Mouse (Mus musculus): ENCODE results near the gene Asphd2. TPM values are rescaled to one million over a fixed set of nuclear protein-coding genes. Genes with fewer than 3 reads are reported as not detected.
A peak's percentile ranks its signal among the peaks of the same experiment; 100 is the strongest.

Gene Asphd2
- polyA plus RNA-seq (2011; ENCODE audit: insufficient read length, low read depth, missing spikeins), result 2.0 and 4.3 TPM in 2 replicates

GRCm38 (mm10) chr5:112394779-112395443 is at the start of gene Asphd2:
TSS of gene Asphd2 (minus strand) at chr5:112394866.
- H3K4me3 ChIP-seq (ENCODE audit: insufficient read depth, low read length), result peak within 1 kb of the TSS; percentile 60
- TF ChIP-seq CTCF (IDR thresholded peaks at IDR 0.05; ENCODE audit: borderline replicate concordance, insufficient read depth, low read length), result no peak
- TF ChIP-seq POLR2A (IDR thresholded peaks at IDR 0.05; ENCODE audit: low read depth, low read length), result peak; percentile 37
- H3K27ac ChIP-seq (ENCODE audit: insufficient read depth, low read length), result no peak within 1 kb of the TSS
- no peaks in the 10 kb centered on the region for H3K4me1 ChIP-seq (ENCODE audit: control insufficient read depth, insufficient read depth, low read length)

- Histone ChIP-seq H3K4me1 (ENCODE audit: control insufficient read depth, insufficient read depth, low read length) (no peaks in the 10 kb centered on the region), H3K4me3 (ENCODE audit: insufficient read depth, low read length) (no peak overlapping the region), H3K27ac (ENCODE audit: insufficient read depth, low read length) (no peak overlapping the region)
- TF ChIP-seq POLR2A (IDR thresholded peaks at IDR 0.05; ENCODE audit: low read depth, low read length) (no peak), CTCF (IDR thresholded peaks at IDR 0.05; ENCODE audit: borderline replicate concordance, insufficient read depth, low read length) (no peak)
Measured at GRCm38 (mm10) chr5:112438535-112438934, 43.9 kb upstream of the Asphd2 start.

GRCm38 (mm10) chr5:112433004-112433403 is 38.3 kb upstream of the Asphd2 start:
- Histone ChIP-seq H3K4me3 (ENCODE audit: insufficient read depth, low read length) (no peak overlapping the region), H3K27ac (ENCODE audit: insufficient read depth, low read length) (no peak overlapping the region), H3K4me1 (ENCODE audit: control insufficient read depth, insufficient read depth, low read length) (no peaks in the 10 kb centered on the region)
- TF ChIP-seq CTCF (IDR thresholded peaks at IDR 0.05; ENCODE audit: borderline replicate concordance, insufficient read depth, low read length), result peak; percentile 44
- no peak for TF ChIP-seq POLR2A (IDR thresholded peaks at IDR 0.05; ENCODE audit: low read depth, low read length)

DNA sequence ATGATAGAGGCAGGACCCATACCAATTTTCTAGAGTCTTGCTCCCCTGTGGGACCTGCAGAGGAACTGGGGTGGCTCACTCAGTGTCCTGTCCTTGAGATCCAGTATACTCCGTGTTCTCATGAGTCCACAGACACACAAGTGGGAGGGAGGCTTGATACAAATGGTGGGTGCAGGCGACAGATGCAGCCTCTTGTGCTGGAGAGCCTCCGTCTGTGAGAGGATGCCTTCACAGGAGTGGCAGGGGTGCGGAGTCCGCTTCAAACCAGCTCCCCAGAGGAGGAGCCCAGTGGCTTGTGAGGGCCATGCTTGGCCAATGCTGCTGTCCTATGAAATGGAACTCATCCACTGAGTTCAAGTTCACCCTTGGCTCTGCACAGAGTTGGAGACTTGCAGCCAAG is 37.4 kb upstream of the Asphd2 start:
- Histone ChIP-seq H3K27ac (ENCODE audit: insufficient read depth, low read length) (no peak overlapping the region), H3K4me1 (ENCODE audit: control insufficient read depth, insufficient read depth, low read length) (no peaks in the 10 kb centered on the region), H3K4me3 (ENCODE audit: insufficient read depth, low read length) (no peak overlapping the region)
- TF ChIP-seq CTCF (IDR thresholded peaks at IDR 0.05; ENCODE audit: borderline replicate concordance, insufficient read depth, low read length) (no peak), POLR2A (IDR thresholded peaks at IDR 0.05; ENCODE audit: low read depth, low read length) (no peak)

DNA sequence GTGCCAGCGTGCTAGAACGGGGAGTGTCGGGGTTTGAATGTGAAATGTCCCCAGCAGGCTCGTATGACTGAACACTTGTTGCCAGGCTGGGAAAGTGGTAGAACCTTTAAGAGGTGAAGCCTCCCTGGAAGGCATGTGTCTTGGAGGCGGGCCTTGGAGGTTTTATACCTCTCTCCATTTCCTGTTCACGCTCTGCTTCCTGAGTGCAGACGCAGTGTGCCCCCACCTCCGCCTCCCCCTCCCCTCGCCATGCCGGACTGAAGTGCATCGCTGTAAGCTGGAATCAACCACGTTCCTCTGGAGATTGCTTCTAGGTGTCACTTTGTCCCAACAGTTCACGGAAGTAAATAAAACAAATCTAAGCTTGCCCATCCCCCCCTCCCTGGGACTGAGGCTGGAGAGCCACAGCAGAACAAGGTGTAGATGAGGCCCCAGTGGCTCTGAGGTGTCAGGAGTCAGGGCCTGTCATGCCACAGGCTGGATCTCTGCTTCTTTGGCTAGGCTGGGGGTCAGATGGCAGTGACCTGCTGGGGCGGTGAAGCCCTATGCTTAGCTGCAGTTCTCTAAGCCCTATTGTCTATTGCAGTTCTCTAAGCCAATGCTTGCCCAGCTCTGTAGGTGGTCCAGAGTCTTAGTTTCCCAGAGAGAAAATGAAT is 36.6 kb upstream of the Asphd2 start:
- Histone ChIP-seq H3K27ac (ENCODE audit: insufficient read depth, low read length) (no peak overlapping the region), H3K4me1 (ENCODE audit: control insufficient read depth, insufficient read depth, low read length) (no peaks in the 10 kb centered on the region), H3K4me3 (ENCODE audit: insufficient read depth, low read length) (no peak overlapping the region)
- TF ChIP-seq CTCF (IDR thresholded peaks at IDR 0.05; ENCODE audit: borderline replicate concordance, insufficient read depth, low read length), result no peak

GRCm38 (mm10) chr5:112428944-112429343 is 34.3 kb upstream of the Asphd2 start:
- Histone ChIP-seq H3K27ac (ENCODE audit: insufficient read depth, low read length) (no peak overlapping the region), H3K4me1 (ENCODE audit: control insufficient read depth, insufficient read depth, low read length) (no peaks in the 10 kb centered on the region), H3K4me3 (ENCODE audit: insufficient read depth, low read length) (no peak overlapping the region)
- TF ChIP-seq CTCF (IDR thresholded peaks at IDR 0.05; ENCODE audit: borderline replicate concordance, insufficient read depth, low read length), result peak; percentile 70
- TF ChIP-seq POLR2A (IDR thresholded peaks at IDR 0.05; ENCODE audit: low read depth, low read length), result no peak

DNA sequence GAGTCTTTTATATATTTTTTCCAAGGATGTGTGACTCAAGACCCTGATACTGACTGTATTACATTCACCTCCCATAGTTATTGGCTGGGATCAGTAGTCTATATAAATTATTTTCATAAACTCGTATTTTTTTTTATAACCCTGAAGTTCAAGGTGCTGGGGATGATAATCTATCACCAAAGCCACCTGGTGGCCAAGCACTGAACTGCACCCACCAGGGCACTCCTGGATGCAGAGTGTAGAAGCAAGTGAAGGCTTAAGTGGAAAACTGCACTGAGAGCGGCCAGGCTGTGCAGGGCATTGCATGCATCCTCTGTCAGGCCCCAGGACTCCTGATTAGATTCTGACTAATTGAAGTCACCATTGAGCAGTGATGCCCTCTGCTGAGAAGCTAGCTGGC is 32.6 kb upstream of the Asphd2 start:
- Histone ChIP-seq H3K4me3 (ENCODE audit: insufficient read depth, low read length) (no peak overlapping the region), H3K27ac (ENCODE audit: insufficient read depth, low read length) (no peak overlapping the region), H3K4me1 (ENCODE audit: control insufficient read depth, insufficient read depth, low read length) (no peaks in the 10 kb centered on the region)
- TF ChIP-seq CTCF (IDR thresholded peaks at IDR 0.05; ENCODE audit: borderline replicate concordance, insufficient read depth, low read length) (peak; percentile 60; the same call in 1 of the 2 replicates), POLR2A (IDR thresholded peaks at IDR 0.05; ENCODE audit: low read depth, low read length) (no peak)

GRCm38 (mm10) chr5:112426635-112427034 is 32.0 kb upstream of the Asphd2 start:
- TF ChIP-seq CTCF (IDR thresholded peaks at IDR 0.05; ENCODE audit: borderline replicate concordance, insufficient read depth, low read length), result no peak
- TF ChIP-seq POLR2A (IDR thresholded peaks at IDR 0.05; ENCODE audit: low read depth, low read length), result no peak
- H3K27ac ChIP-seq (ENCODE audit: insufficient read depth, low read length), result no peak overlapping the region
- no peaks in the 10 kb centered on the region for H3K4me1 ChIP-seq (ENCODE audit: control insufficient read depth, insufficient read depth, low read length)
- no peak overlapping the region for H3K4me3 ChIP-seq (ENCODE audit: insufficient read depth, low read length)

GRCm38 (mm10) chr5:112419535-112419934 is 24.9 kb upstream of the Asphd2 start:
- Histone ChIP-seq H3K4me3 (ENCODE audit: insufficient read depth, low read length) (no peak overlapping the region), H3K4me1 (ENCODE audit: control insufficient read depth, insufficient read depth, low read length) (no peaks in the 10 kb centered on the region), H3K27ac (ENCODE audit: insufficient read depth, low read length) (no peak overlapping the region)
- TF ChIP-seq POLR2A (IDR thresholded peaks at IDR 0.05; ENCODE audit: low read depth, low read length) (no peak), CTCF (IDR thresholded peaks at IDR 0.05; ENCODE audit: borderline replicate concordance, insufficient read depth, low read length) (no peak)

GRCm38 (mm10) chr5:112418023-112418422 is 23.4 kb upstream of the Asphd2 start:
- Histone ChIP-seq H3K27ac (ENCODE audit: insufficient read depth, low read length) (no peak overlapping the region), H3K4me3 (ENCODE audit: insufficient read depth, low read length) (no peak overlapping the region), H3K4me1 (ENCODE audit: control insufficient read depth, insufficient read depth, low read length) (no peaks in the 10 kb centered on the region)
- TF ChIP-seq CTCF (IDR thresholded peaks at IDR 0.05; ENCODE audit: borderline replicate concordance, insufficient read depth, low read length), result no peak
- no peak for TF ChIP-seq POLR2A (IDR thresholded peaks at IDR 0.05; ENCODE audit: low read depth, low read length)
